Mouse (Mus musculus) thymus, postnatal 10 days (tissue): Measurements from ENCODE around the gene Pigyl.
"Not testable (repeated sequence)": the region's sequence is repeated elsewhere in the genome, so short reads cannot be mapped to it uniquely, and the experiment has no call there.

Source experiments
- DNase-seq, 2 experiments: peaks; one replicate each; pipeline ENCODE4 v3.0.0; 2021; ENCODE audit warnings: low spot score in 2 of 2

The Pigyl gene

GRCm38 (mm10) chr9:22138480-22138879 lies 18.2 kb upstream of the Pigyl start:
- no peak for DNase-seq

DNA sequence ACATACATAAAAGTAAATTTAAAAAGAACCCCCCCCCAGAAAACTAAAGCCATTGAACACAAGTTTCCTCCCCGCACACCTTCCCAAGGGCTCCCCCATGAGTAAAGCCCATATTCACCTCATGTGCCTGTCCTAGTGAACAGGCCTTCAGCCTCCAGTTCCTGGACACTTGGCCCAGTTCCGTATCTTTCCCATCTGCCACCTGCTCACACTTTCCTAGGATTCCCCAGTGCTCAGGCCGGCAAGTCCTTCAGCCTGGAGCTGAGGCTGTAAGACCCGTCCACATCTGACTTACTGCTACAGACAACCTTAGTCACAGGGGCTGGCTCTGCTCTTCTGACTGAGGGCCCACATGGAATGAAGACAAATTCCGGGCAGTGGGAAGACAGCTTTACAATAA lies 16.9 kb upstream of the Pigyl start:
- no peak for DNase-seq

GRCm38 (mm10) chr9:22143108-22144037 lies 13.3 kb upstream of the Pigyl start:
- DNase-seq: peak; percentile 79 to 94

- DNase-seq: no peak
Observed at GRCm38 (mm10) chr9:22144304-22144965, 12.2 kb upstream of the Pigyl start.

- DNase-seq: no peak
Observed at GRCm38 (mm10) chr9:22149426-22150248, 7.0 kb upstream of the Pigyl start.

GRCm38 (mm10) chr9:22150249-22150693 lies 6.4 kb upstream of the Pigyl start:
- DNase-seq: not testable (repeated sequence)

DNA sequence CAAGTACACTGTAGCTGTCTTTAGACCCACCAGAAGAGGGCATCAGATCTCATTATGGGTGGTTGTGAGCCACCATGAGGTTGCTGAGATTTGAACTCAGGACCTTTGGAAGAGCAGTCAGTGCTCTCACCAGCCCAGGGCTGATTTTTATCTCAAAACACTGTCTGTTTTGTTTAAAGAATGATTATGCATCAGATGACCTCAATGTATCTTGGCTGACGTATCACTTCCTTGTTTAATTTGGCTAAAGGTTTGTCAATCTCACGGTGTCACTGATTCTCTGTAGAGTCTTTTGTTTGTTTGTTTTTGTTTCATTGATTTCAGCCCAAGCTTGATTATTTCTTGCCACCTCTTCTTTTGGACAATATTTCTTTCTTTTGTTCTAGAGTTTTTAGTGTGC lies 5.7 kb upstream of the Pigyl start:
- no peak for DNase-seq

- DNase-seq: no peak
Observed at GRCm38 (mm10) chr9:22153810-22154209, 2.8 kb upstream of the Pigyl start.

DNA sequence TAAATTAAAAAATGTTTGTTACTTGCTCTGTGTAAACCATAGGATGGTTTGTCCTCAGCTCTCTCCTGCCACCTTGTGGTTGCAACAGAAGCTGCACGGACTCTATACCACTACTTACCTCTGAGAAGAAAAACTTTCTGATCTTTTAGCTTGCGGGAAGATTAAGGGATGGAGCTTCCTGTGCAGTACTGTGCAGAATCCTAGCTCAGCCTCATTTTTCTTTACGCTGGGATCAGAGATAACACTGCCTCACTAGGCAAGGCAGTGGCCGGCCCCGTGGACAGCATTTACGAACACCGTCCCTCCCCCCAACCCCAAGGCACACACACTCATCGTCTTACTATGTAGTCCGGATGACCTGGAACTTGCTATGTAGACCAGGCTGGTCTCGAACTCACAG lies 1.0 kb upstream of the Pigyl start:
- peak; percentile 68 to 86 for DNase-seq

DNA sequence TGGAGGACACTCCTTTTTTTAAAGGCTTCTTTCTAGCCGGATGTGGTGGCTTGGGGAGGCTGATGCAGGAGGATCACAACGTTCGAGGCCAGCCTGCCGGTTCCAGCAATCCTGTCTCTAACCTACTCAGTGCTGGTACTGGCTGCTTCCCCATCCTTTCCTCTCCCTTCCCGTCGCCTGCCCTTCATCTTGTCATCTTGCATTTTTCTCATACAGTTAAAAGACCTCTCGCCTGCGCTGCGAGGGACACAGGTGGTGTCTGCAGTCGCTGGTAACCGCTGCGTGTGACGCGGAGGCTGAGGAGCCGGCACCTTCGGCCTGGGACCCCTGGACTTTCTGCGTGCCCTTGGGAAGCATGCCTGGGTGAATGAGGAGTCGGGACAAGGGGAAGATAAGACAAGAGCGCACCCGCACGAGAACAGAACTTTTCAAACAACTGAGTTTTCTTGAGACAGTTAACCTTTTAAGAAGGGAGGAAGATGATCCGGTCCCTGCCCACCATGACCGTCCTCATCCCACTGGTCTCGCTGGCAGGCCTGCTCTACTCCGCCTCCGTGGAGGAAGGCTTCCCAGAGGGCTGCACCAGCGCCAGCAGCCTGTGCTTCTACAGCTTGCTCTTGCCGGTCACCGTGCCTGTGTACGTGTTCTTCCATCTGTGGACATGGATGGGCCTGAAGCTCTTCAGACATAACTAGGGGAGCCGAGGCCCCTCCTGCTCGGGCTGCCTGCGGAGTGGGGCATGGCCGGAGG lies 1.0 kb downstream of the Pigyl start:
- no peak for DNase-seq

- DNase-seq: no peak
Observed at GRCm38 (mm10) chr9:22161299-22161698, 4.7 kb downstream of the Pigyl start.

- DNase-seq: no peak
Observed at GRCm38 (mm10) chr9:22162305-22162704, 5.7 kb downstream of the Pigyl start.

DNA sequence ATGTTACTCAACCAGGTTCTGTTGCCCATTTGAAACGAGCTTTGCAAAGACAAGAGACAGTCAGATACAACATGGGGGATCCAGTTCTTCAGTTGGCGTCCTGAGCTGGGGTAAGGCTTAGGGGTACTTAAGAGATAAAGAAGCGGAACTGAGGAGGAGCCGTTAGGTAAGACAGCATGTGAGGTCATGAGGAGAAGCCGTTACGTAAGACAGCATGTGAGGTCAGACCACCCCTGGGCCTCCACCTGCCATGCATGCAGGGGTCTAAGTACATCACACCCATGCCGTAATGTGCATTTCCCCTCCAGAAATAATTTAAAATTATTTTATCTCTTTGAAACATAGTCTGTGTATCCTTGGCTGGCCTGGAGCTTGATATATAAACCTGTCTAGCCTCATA lies 6.3 kb downstream of the Pigyl start:
- DNase-seq: no peak

DNA sequence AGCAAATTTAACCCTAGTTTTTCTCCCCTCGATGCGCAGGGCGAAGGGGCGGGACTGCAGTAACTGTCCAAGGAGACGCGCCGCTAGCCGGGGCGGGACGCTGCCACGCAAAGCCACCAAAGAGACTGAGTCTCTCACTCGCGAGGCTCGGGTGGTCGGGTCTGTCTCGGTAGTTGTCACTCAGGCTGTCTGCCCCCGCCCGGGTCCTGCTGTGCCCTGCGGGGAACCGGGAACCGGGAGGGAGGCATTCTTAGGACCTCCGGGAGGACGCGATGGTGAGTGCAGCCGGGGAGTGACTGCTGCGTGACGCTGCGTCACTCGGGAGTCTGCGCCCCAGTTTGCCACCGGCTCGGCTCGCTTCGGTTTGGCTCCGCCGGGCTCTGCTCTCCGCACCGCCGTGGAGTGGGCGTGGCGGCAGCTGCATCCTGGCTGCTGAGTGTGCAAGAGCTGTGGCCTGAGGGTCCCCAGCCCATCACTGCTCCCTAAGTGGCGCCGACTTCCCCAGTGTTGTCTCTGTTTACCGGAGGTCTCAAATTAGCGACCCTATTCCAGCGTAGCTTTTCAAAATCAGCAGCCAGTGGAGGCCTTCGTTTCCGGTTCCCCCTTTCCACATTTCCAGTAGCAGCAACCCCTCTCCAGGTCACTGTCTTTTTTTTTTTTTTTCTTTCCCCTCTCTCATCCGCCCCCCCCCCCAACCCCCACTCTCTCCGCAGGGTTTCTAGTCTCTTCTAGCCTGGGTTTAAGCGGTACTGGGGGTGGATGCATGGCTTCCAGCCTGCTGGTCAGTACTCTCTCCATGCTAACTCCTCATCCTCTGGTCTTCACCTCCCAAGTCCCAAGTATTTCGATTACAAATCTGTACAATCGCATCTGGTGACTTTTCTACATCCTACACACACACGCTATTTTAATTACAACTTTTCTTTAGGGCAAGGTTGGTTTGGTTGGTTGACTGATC lies 8.3 kb downstream of the Pigyl start:
- DNase-seq: peak in 1 of 2 experiments; percentile 37

- DNase-seq: no peak
Observed at GRCm38 (mm10) chr9:22165964-22166363, 9.3 kb downstream of the Pigyl start.

GRCm38 (mm10) chr9:22166686-22167085 lies 10.0 kb downstream of the Pigyl start:
- no peak for DNase-seq

DNA sequence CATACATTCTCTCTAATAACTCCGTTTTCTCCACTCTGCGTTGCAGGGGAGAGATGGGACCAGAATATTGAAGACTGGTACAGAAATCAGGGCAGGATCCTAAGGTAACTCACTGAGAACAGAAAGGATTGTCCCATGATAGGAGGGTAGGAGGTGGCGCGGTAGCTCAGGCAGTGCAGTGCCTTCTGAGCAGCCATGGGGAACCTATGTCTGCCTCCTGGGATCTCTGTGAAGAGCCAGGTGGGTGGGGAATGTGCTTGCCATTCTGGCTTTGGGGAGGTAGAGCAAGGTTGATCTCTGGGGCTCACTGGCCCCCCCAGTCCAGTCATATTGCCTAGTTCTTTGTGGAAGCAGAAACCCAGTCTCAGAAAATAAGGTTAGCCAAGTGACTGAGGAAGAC lies 11.1 kb downstream of the Pigyl start:
- DNase-seq: no peak

DNA sequence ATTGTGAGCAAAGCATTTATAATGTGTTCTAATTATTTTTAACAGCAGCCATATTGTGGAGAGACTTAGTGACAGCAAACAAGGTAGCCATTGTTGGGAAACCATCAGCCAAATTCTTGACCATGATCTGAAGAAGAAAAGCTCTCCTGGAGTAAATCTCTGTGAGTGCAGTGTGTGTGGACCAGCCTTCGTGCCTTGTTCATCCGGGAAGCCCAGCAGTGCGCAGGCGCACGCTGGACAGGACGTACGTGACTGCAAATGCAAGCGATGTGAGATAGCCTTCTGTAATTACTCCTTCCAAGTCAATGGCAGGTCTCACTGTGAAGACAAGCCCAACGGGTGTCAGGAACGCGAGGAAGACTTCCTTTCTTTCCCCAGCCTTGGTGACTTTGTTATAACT lies 12.7 kb downstream of the Pigyl start:
- DNase-seq: no peak

GRCm38 (mm10) chr9:22172318-22172717 lies 15.7 kb downstream of the Pigyl start:
- DNase-seq: no peak

DNA sequence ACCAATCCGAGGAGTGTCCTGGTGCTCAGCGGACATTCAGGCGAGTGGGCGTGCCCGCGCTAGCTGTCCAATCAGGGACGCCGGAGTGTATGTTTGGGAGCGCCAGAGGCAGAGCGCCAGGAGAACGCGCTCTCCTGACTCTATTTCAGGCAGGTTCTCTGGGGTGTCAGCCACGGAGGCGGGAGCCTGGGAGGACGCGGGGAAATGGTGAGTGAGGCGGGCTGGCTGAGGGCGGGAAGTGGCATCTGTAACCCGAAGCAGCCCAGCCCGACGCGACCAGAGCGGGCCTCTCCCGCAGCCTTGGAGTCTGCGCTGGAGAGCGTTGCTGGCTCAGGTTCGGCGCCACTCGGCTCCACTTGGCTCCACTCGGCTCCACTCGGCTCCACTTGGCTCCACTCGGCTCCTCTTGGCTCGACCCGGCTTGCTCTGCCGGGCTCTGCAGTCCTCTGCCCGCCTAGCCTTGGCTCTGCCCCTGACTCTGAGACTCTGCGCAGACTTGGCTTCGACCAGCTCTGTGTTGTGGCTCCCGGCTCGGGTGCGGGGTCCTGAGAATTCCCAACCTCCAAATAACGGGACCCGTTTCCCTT lies 31.5 kb downstream of the Pigyl start, which contains the start of gene Zfp872:
Gene Zfp872, plus strand, starts transcription at position 66 of the 587 bp plus-strand sequence.
- DNase-seq: no peak
